Mouse (Mus musculus) cortical plate, adult 2 months (tissue): ENCODE measurements around the gene Plekha6.

ENCODE experiments used
- CTCF ChIP-seq: fragments of 200-500 bp; IDR thresholded peaks from 2 replicates; pipeline ENCODE4 v1.5.1; 2011; ENCODE audit warnings: mild to moderate bottlenecking, control low read depth, low read length; ENCODE audit not compliant: insufficient read depth; ENCODE audit errors: extremely low read depth
- POLR2A ChIP-seq: fragments of 200-500 bp; IDR thresholded peaks from 2 replicates; pipeline ENCODE4 v1.6.1; 2011; ENCODE audit warnings: mild to moderate bottlenecking, low read length, control low read depth; ENCODE audit not compliant: insufficient read depth; ENCODE audit errors: extremely low read depth

DNA sequence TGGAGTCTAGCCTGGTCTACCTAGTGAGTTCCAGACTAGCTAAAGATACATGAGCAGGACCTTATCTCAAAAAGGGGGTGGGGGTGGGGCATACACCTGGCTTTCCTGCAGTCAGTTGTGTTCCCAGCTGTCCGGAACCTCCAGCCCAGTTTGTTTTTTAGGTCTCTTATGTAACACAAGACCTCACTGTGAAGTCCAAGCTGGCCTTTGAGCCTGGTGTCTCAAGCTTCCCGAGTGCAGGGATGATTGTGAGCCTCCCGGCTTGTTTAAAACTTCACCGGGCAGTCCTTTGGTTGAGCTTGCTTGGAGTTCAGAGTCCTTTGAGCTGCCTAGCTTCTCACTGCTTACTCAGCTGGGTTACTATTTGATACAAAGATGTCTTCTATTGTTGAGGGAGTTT is 29.9 kb upstream of the Plekha6 start:
- no peak for TF ChIP-seq POLR2A
- no peak for TF ChIP-seq CTCF
